Mouse (Mus musculus): ENCODE results near the gene Ddx4. TPM values are rescaled to one million over a fixed set of nuclear protein-coding genes. Genes with fewer than 3 reads are reported as not detected.
"Not testable (repeated sequence)": the region's sequence is repeated elsewhere in the genome, so short reads cannot be mapped to it uniquely, and the experiment has no call there.

Ddx4 gene
- polyA plus RNA-seq, 1 experiment from 2014 or later, result 0.70 TPM

GRCm38 (mm10) chr13:112625566-112625965 is 26.7 kb downstream of the Ddx4 start:
- Histone ChIP-seq H3K36me3 (no peaks in the 10 kb centered on the region), H3K4me3 (no peak overlapping the region), H3K9ac (no peak overlapping the region), H3K27me3 (replicated peaks) (no peaks in the 10 kb centered on the region), H3K4me1 (no peaks in the 10 kb centered on the region), H3K9me3 (no peaks in the 10 kb centered on the region), H3K4me2 (replicated peaks) (no peak overlapping the region), H3K27ac (no peak overlapping the region)
- no peak for ATAC-seq (ENCODE audit: low FRiP score, low read depth)

- no peak overlapping the region for H3K4me2 ChIP-seq (replicated peaks)
- no peak overlapping the region for H3K27ac ChIP-seq
- H3K9ac ChIP-seq, result no peak overlapping the region
- H3K36me3 ChIP-seq, result no peaks in the 10 kb centered on the region
- WGBS, result 78% methylated on average over 3 of the region's 3 CpGs
- ATAC-seq (ENCODE audit: low FRiP score, low read depth), result no peak
- no peaks in the 10 kb centered on the region for H3K27me3 ChIP-seq (replicated peaks)
- no peaks in the 10 kb centered on the region for H3K4me1 ChIP-seq
- H3K9me3 ChIP-seq, result no peaks in the 10 kb centered on the region
- H3K4me3 ChIP-seq, result no peak overlapping the region
Observed at GRCm38 (mm10) chr13:112624622-112625021, 27.7 kb downstream of the Ddx4 start.

- Histone ChIP-seq H3K9me3 (no peaks in the 10 kb centered on the region), H3K4me1 (no peaks in the 10 kb centered on the region), H3K4me2 (replicated peaks) (no peak overlapping the region), H3K27me3 (replicated peaks) (no peaks in the 10 kb centered on the region), H3K4me3 (no peak overlapping the region), H3K27ac (no peak overlapping the region), H3K36me3 (no peaks in the 10 kb centered on the region), H3K9ac (no peak overlapping the region)
- 59% methylated on average over 7 of the region's 7 CpGs for WGBS
- ATAC-seq (ENCODE audit: low FRiP score, low read depth), result no peak
Observed at GRCm38 (mm10) chr13:112623656-112624055, 28.6 kb downstream of the Ddx4 start.

- no peak overlapping the region for H3K4me2 ChIP-seq (replicated peaks)
- no peaks in the 10 kb centered on the region for H3K9me3 ChIP-seq
- no peak overlapping the region for H3K4me3 ChIP-seq
- no peaks in the 10 kb centered on the region for H3K36me3 ChIP-seq
- WGBS, result 79% methylated on average over 3 of the region's 3 CpGs
- no peak overlapping the region for H3K27ac ChIP-seq
- ATAC-seq (ENCODE audit: low FRiP score, low read depth), result no peak
- no peaks in the 10 kb centered on the region for H3K27me3 ChIP-seq (replicated peaks)
- no peaks in the 10 kb centered on the region for H3K4me1 ChIP-seq
- no peak overlapping the region for H3K9ac ChIP-seq
Observed at GRCm38 (mm10) chr13:112621592-112621991, 30.7 kb downstream of the Ddx4 start.

- Histone ChIP-seq H3K4me2 (replicated peaks) (no peak overlapping the region), H3K27ac (no peak overlapping the region), H3K9ac (no peak overlapping the region), H3K4me3 (no peak overlapping the region), H3K9me3 (no peaks in the 10 kb centered on the region), H3K27me3 (replicated peaks) (no peaks in the 10 kb centered on the region), H3K36me3 (no peaks in the 10 kb centered on the region), H3K4me1 (no peaks in the 10 kb centered on the region)
- 96% methylated on average over 3 of the region's 3 CpGs for WGBS
- no peak for ATAC-seq (ENCODE audit: low FRiP score, low read depth)
Observed at GRCm38 (mm10) chr13:112608606-112609005, 43.7 kb downstream of the Ddx4 start.

- Histone ChIP-seq H3K36me3 (no peaks in the 10 kb centered on the region), H3K4me2 (replicated peaks) (no peak overlapping the region), H3K9me3 (no peaks in the 10 kb centered on the region), H3K27me3 (replicated peaks) (no peaks in the 10 kb centered on the region), H3K4me3 (no peak overlapping the region), H3K27ac (no peak overlapping the region), H3K9ac (no peak overlapping the region), H3K4me1 (no peaks in the 10 kb centered on the region)
- no peak for ATAC-seq (ENCODE audit: low FRiP score, low read depth)
- WGBS, result 71% methylated on average over 4 of the region's 4 CpGs
Observed at GRCm38 (mm10) chr13:112604411-112604810, 47.9 kb downstream of the Ddx4 start.

GRCm38 (mm10) chr13:112603839-112604238 is 48.4 kb downstream of the Ddx4 start:
- no peak for ATAC-seq (ENCODE audit: low FRiP score, low read depth)
- no peaks in the 10 kb centered on the region for H3K36me3 ChIP-seq
- 88% methylated on average over 1 of the region's 1 CpGs for WGBS
- no peak overlapping the region for H3K4me3 ChIP-seq
- H3K4me1 ChIP-seq, result no peaks in the 10 kb centered on the region
- H3K9me3 ChIP-seq, result no peaks in the 10 kb centered on the region
- H3K27ac ChIP-seq, result no peak overlapping the region
- H3K4me2 ChIP-seq (replicated peaks), result no peak overlapping the region
- no peaks in the 10 kb centered on the region for H3K27me3 ChIP-seq (replicated peaks)
- no peak overlapping the region for H3K9ac ChIP-seq

- WGBS, result 88% methylated on average over 2 of the region's 2 CpGs
- ATAC-seq (ENCODE audit: low FRiP score, low read depth), result no peak
Observed at GRCm38 (mm10) chr13:112602607-112603006, 49.7 kb downstream of the Ddx4 start.

GRCm38 (mm10) chr13:112594260-112594659 is 58.0 kb downstream of the Ddx4 start, which contains the start of gene Il31ra:
TSS of gene Il31ra (minus strand) at chr13:112594360.
- H3K9ac ChIP-seq; H3K4me1 ChIP-seq; H3K9me3 ChIP-seq; H3K27me3 ChIP-seq (replicated peaks); H3K4me2 ChIP-seq (replicated peaks); H3K4me3 ChIP-seq; H3K27ac ChIP-seq; H3K36me3 ChIP-seq; ATAC-seq (ENCODE audit: low FRiP score, low read depth): not testable (repeated sequence)
- 94% methylated on average over 6 of the region's 8 CpGs for WGBS

More at GRCm38 (mm10) chr13:112602607-112603006, 49.7 kb downstream of the Ddx4 start:
- H3K27ac ChIP-seq, result no peak overlapping the region
- no peak overlapping the region for H3K9ac ChIP-seq
- no peak overlapping the region for H3K4me2 ChIP-seq (replicated peaks)
- no peaks in the 10 kb centered on the region for H3K36me3 ChIP-seq
- H3K27me3 ChIP-seq (replicated peaks), result no peaks in the 10 kb centered on the region
- no peaks in the 10 kb centered on the region for H3K9me3 ChIP-seq
- H3K4me3 ChIP-seq, result no peak overlapping the region
- no peaks in the 10 kb centered on the region for H3K4me1 ChIP-seq

- ATAC-seq (ENCODE audit: low FRiP score, low read depth), result no peak
- Histone ChIP-seq H3K9me3 (no peaks in the 10 kb centered on the region), H3K4me3 (no peak overlapping the region), H3K27me3 (replicated peaks) (no peaks in the 10 kb centered on the region), H3K27ac (no peak overlapping the region), H3K9ac (no peak overlapping the region), H3K4me2 (replicated peaks) (no peak overlapping the region), H3K36me3 (no peaks in the 10 kb centered on the region), H3K4me1 (no peaks in the 10 kb centered on the region)
- WGBS, result 63% methylated on average over 2 of the region's 2 CpGs
Observed at GRCm38 (mm10) chr13:112590254-112590653, 62.0 kb downstream of the Ddx4 start.

GRCm38 (mm10) chr13:112589625-112590024 is 62.6 kb downstream of the Ddx4 start:
- no peak overlapping the region for H3K4me3 ChIP-seq
- no peak overlapping the region for H3K27ac ChIP-seq
- H3K9ac ChIP-seq, result no peak overlapping the region
- H3K4me1 ChIP-seq, result no peaks in the 10 kb centered on the region
- no peak for ATAC-seq (ENCODE audit: low FRiP score, low read depth)
- no peak overlapping the region for H3K4me2 ChIP-seq (replicated peaks)
- H3K27me3 ChIP-seq (replicated peaks), result no peaks in the 10 kb centered on the region
- H3K9me3 ChIP-seq, result no peaks in the 10 kb centered on the region
- H3K36me3 ChIP-seq, result no peaks in the 10 kb centered on the region

- H3K27ac ChIP-seq, result no peak overlapping the region
- H3K4me2 ChIP-seq (replicated peaks), result no peak overlapping the region
- H3K9ac ChIP-seq, result no peak overlapping the region
- no peaks in the 10 kb centered on the region for H3K9me3 ChIP-seq
- no peaks in the 10 kb centered on the region for H3K36me3 ChIP-seq
- H3K27me3 ChIP-seq (replicated peaks), result no peaks in the 10 kb centered on the region
- 71% methylated on average over 7 of the region's 7 CpGs for WGBS
- no peaks in the 10 kb centered on the region for H3K4me1 ChIP-seq
- no peak overlapping the region for H3K4me3 ChIP-seq
- ATAC-seq (ENCODE audit: low FRiP score, low read depth), result no peak
Observed at GRCm38 (mm10) chr13:112584556-112585237, 67.6 kb downstream of the Ddx4 start.

- no peaks in the 10 kb centered on the region for H3K27me3 ChIP-seq (replicated peaks)
- H3K9ac ChIP-seq, result no peak overlapping the region
- H3K4me2 ChIP-seq (replicated peaks), result no peak overlapping the region
- no peak overlapping the region for H3K27ac ChIP-seq
- no peak for ATAC-seq (ENCODE audit: low FRiP score, low read depth)
- H3K4me1 ChIP-seq, result no peaks in the 10 kb centered on the region
- H3K36me3 ChIP-seq, result no peaks in the 10 kb centered on the region
- H3K4me3 ChIP-seq, result no peak overlapping the region
- H3K9me3 ChIP-seq, result no peaks in the 10 kb centered on the region
- WGBS, result 90% methylated on average over 8 of the region's 8 CpGs
Observed at GRCm38 (mm10) chr13:112582291-112582690, 70.0 kb downstream of the Ddx4 start.

All from neural tube, embryonic 12.5 days (tissue).